Mouse (Mus musculus): Measurements from ENCODE around the gene Gm11733.
"Not testable (repeated sequence)": the region's sequence is repeated elsewhere in the genome, so short reads cannot be mapped to it uniquely, and the experiment has no call there.

Gene Gm11733

GRCm38 (mm10) chr11:117484198-117484597, at the start of gene Gm11733:
Gene Gm11733, plus strand, starts transcription at chr11:117484368.
- DNase-seq (ENCODE audit: low read depth, low spot score), result no peak

DNA sequence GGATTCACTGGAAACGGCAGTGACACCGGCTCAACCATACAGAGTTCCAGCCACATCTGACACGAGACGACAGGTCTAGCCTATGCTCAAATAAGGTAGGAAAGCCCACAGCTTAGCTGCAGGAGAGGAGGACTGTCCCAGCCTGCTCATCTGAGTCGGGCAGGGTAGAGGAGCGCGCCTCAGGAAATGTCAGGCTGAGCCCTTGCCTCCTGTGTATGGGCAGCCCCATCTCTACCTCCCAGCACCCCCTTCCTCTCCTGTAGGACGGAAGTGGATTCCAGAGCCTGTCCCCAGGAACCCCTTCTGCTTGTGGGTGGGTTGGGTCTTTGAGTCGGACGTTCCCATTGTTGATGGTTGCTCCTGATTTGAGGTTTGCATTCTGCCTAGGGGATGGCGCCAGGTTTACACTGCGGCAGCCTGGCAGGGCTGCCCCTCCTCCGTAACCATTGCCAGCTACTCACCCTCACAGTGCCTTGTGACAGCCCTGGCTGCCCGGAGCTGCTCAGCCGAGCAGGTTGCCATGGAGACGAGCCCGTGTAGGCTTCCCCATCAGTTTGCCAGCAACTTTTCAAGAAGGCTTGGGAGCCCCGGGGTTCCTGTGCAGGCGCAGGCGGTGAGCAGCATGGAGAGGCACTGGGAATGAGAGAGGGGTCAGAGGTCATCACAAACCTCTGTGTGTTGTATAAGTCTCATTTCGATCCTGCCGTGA, 47.6 kb upstream of the Gm11733 start:
- no peak for DNase-seq (ENCODE audit: low read depth, low spot score)

GRCm38 (mm10) chr11:117437110-117437490, 47.1 kb upstream of the Gm11733 start:
- no peak for DNase-seq (ENCODE audit: low read depth, low spot score)

DNA sequence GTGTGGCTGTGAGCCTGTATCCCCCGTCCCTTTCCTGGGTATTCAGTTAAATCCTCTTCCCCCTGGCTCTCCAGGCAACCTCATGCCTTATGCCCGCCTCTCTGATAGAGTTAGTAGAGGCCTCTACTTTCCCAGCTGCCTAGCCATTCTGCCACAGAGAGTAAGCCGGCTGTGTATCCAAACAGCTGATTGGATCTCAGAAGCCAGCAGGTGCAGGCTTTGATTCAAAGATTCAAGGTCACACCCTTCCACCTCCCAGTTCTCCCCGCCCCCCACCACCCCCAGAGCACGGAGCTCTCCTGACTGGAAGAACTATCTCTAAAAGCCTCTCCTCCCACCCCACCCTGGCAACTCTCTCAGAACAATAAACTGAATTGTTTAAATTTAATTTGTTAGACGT, 45.8 kb upstream of the Gm11733 start:
- DNase-seq (ENCODE audit: low read depth, low spot score), result no peak

- DNase-seq (ENCODE audit: low read depth, low spot score), result no peak
Observed at GRCm38 (mm10) chr11:117440865-117441425, 43.2 kb upstream of the Gm11733 start.

- no peak for DNase-seq (ENCODE audit: low read depth, low spot score)
Observed at GRCm38 (mm10) chr11:117444090-117444489, 40.1 kb upstream of the Gm11733 start.

DNA sequence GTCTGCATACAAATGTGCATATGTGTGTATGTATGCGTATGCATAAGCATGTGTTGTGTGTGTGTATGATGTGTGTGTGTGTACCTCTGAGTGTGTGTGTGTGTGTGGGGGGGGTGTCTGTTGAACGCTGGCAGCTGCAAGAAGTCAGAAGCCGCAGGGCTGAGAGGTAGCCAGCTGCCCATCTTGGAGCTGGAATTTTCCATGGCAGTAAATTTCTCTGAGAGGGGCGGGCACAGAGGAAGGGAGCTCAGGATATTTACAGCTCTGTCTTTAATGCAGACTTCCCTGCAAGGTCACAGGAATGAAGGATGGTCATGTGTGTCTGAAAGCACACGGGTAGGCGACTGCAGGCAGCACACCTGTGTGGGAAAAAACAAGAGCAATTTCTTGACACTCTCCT, 38.5 kb upstream of the Gm11733 start:
- no peak for DNase-seq (ENCODE audit: low read depth, low spot score)

GRCm38 (mm10) chr11:117454086-117454485, 30.1 kb upstream of the Gm11733 start:
- no peak for DNase-seq (ENCODE audit: low read depth, low spot score)

- no peak for DNase-seq (ENCODE audit: low read depth, low spot score)
Observed at GRCm38 (mm10) chr11:117459148-117459547, 25.0 kb upstream of the Gm11733 start.

GRCm38 (mm10) chr11:117462202-117462864, 21.8 kb upstream of the Gm11733 start:
- no peak for DNase-seq (ENCODE audit: low read depth, low spot score)

- not testable (repeated sequence) for DNase-seq (ENCODE audit: low read depth, low spot score)
Observed at GRCm38 (mm10) chr11:117463416-117463815, 20.8 kb upstream of the Gm11733 start.

DNA sequence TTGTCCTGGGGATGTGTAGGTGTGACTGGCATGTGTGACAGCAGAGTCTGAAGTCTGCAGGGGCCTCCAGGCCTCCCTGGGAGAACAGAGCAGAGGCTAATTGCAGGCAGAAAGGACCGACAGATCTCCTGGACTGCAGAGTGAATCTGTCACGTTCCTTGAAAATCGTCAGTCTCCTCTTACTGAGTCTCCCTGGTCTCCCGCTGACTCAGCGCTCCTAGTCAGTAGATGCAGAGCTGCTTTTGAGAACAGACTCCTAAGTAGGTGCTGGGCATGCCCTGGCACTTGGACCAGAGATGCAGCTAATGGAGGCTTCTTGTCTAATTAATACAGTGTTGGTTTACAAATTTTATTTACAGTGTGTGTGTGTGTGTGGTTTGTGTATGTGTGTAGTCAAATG, 17.9 kb upstream of the Gm11733 start:
- no peak for DNase-seq (ENCODE audit: low read depth, low spot score)

GRCm38 (mm10) chr11:117466911-117467310, 17.3 kb upstream of the Gm11733 start:
- no peak for DNase-seq (ENCODE audit: low read depth, low spot score)

- no peak for DNase-seq (ENCODE audit: low read depth, low spot score)
Observed at GRCm38 (mm10) chr11:117468585-117469363, 15.4 kb upstream of the Gm11733 start.

- no peak for DNase-seq (ENCODE audit: low read depth, low spot score)
Observed at GRCm38 (mm10) chr11:117469724-117470123, 14.4 kb upstream of the Gm11733 start.

- no peak for DNase-seq (ENCODE audit: low read depth, low spot score)
Observed at GRCm38 (mm10) chr11:117470586-117471195, 13.5 kb upstream of the Gm11733 start.

DNA sequence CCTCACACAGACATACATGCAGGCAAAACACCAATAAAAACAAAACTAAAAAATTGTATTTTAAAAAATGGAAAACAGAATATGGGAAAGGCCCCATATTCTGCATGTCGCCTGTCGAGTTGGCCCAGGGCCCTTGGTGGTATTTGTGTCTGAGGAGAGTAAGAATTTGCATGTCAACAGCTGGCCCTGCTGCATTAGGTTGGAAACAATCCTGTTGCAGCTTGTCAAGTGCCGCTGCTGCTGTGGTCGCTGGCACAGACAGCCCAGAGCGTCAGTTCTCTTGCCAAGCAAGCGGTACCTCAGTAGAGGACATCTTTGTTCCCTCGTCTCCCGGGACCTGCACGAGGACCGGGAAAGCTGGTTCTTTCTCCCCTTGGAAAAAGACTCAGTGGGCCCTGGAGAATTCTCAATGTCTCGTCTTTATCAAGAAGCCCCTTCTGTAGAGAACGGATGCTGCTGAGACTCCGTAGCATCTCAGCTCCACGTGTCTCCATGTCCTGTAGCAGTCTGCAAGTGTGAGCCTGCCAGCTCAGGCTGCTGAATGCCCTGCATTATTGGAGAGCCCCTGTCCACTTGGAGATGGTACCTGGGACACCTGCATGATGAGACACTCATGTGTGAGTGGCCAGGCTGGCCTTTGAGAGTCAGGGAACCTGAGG, 12.4 kb upstream of the Gm11733 start:
- no peak for DNase-seq (ENCODE audit: low read depth, low spot score)

DNA sequence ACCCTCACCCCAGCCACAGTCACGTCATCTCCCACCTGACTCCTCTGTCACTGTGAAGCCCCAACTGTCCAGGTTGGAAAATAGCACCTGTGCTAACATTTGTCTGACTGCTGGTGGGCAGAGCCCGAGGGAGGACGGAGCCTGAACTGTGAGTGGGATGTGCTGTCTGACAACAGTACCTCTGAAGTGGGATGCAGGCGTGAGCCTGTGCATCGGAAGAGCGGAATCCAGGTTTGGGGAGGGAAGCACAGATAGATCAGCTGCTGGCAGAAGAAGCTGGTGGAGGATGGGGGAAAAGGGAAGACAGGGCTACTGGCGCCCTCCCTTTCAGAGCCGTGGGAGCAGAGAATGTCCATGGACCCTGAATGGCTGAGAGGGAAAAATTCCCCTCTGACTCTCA, 11.3 kb upstream of the Gm11733 start:
- DNase-seq (ENCODE audit: low read depth, low spot score), result no peak

DNA sequence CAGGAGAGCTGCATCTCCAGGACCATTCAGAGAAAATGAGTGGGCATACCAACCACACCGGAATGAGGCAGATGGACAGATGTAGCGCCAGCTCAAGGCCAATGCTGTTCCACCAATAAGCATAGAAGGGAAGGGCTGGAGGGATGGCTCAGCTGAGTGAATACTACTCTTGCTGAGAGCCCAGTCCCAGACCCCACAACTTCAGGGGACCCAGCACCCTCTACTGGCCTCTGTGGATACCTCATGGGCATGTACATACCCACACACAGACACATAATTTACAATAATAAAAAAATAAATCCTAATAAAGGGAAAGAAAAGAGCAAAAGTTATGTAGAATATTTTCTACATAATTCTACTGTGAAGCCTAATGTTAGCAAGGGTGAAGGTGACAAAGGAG, 9.0 kb upstream of the Gm11733 start:
- no peak for DNase-seq (ENCODE audit: low read depth, low spot score)

DNA sequence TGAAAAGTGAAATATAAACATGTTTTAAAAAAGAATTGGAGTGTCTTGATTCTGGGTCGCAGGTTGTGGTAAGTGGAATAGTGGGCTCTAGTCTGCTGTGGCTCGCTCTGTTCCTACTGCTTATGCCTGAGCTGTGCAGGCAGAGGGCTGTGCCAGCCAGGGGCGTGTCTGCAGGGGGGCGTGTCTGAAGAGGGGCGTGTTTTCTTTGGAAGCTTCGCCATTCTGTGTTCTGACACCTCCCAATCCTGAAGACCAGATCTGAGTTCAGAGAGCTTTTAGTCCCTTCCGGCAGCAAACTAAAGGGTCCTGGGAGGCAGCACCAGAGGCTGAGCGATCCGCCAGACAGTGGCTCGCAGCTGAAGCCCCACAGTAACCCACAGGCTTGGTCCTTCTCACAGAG, 8.5 kb upstream of the Gm11733 start:
- no peak for DNase-seq (ENCODE audit: low read depth, low spot score)

- no peak for DNase-seq (ENCODE audit: low read depth, low spot score)
Observed at GRCm38 (mm10) chr11:117476554-117477107, 7.5 kb upstream of the Gm11733 start.

Measured in retina, postnatal 7 days (tissue).